Mouse (Mus musculus): ENCODE results near the gene Gm2916. TPM values are rescaled to one million over a fixed set of nuclear protein-coding genes. Genes with fewer than 3 reads are reported as not detected.
"Not testable (repeated sequence)": the region's sequence is repeated elsewhere in the genome, so short reads cannot be mapped to it uniquely, and the experiment has no call there.

Gm2916 gene
- polyA plus RNA-seq (2015; fragmentation: Nextera tagmentation; extraction: Ambion mirVana): 0.10 TPM in 1 of 2 replicates, not detected in the other

GRCm38 (mm10) chr14:3883872-3884271, at the start of gene Gm2916:
Gene Gm2916, plus strand, starts transcription at chr14:3884172.
- no CpG with 5 or more reads among the region's 1 CpGs for WGBS
- H3K4me3 ChIP-seq (replicated peaks); H3K27ac ChIP-seq; H3K9ac ChIP-seq; H3K4me2 ChIP-seq; H3K27me3 ChIP-seq (replicated peaks); ATAC-seq (ENCODE audit: insufficient read depth, low FRiP score, low read depth); H3K9me3 ChIP-seq; H3K36me3 ChIP-seq; H3K4me1 ChIP-seq: not testable (repeated sequence)

DNA sequence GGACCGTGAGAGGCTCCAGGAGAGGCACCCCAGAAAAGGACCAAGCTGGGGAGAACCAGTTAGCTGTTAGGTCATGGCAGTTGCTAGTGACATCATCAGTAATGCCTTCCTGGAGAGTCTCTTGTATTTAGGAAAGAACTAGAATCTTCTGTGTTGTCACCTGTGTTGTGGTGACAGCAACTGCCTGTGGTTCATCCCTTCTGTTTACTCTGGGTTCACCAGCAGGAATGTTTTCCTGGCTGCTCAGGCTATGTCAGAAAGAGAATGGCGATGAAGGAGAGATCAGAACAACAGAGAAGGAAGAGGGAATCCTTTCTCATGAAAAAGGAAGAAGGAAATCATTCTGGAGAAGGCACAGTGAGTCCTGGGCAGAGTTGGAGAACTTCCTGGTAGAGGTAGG, 38.0 kb upstream of the Gm2916 start, which contains the start of gene Gm3033:
Gene Gm3033, plus strand, starts transcription at position 301 of the 400 bp plus-strand sequence.
- not testable (repeated sequence) for H3K4me2 ChIP-seq; H3K9ac ChIP-seq; H3K4me3 ChIP-seq (replicated peaks); H3K36me3 ChIP-seq; ATAC-seq (ENCODE audit: insufficient read depth, low FRiP score, low read depth); H3K4me1 ChIP-seq; H3K9me3 ChIP-seq; H3K27ac ChIP-seq; H3K27me3 ChIP-seq (replicated peaks)
- no CpG with 5 or more reads among the region's 2 CpGs for WGBS

DNA sequence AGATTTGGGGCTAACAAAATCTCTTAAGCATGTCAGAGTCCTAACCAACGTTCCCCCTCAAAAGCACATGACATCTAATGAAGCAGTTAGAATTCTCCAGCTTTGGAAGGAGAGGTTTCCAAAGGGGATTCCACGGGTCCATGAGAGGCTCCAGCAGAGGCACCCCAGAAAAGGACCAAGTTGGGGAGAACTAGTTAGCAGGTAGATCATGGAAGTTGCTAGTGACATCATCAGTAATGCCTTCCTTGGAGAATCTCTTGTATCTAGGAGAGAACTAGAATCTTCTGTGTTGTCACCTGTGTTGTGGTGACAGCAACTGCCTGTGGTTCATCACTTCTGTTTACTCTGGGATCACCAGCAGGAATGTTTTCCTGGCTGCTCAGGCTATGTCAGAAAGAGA, 47.5 kb downstream of the Gm2916 start, which contains the start of gene Gm3029:
Gene Gm3029, plus strand, starts transcription at position 301 of the 400 bp plus-strand sequence.
- not testable (repeated sequence) for H3K4me3 ChIP-seq (replicated peaks); H3K4me2 ChIP-seq; H3K27ac ChIP-seq; H3K27me3 ChIP-seq (replicated peaks); ATAC-seq (ENCODE audit: insufficient read depth, low FRiP score, low read depth); H3K9ac ChIP-seq; H3K36me3 ChIP-seq; H3K4me1 ChIP-seq; H3K9me3 ChIP-seq
- 56% methylated on average over 1 of the region's 2 CpGs for WGBS

DNA sequence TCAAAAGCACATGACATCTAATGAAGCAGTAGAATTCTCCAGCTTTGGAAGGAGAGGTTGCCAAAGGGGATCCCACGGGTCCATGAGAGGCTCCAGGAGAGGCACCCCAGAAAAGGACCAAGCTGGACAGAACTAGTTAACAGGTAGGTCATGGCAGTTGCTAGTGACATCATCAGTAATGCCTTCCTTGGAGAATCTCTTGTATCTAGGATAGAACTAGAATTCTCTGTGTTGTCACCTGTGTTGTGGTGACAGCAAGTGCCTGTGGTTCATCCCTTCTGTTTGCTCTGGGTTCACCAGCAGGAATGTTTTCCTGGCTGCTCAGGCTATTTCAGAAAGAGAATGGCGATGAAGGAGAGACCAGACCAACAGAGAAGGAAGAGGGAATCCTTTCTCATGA, 79.3 kb downstream of the Gm2916 start, which contains the start of gene Gm3095:
Gene Gm3095, plus strand, starts transcription at position 301 of the 400 bp plus-strand sequence.
- ATAC-seq (ENCODE audit: insufficient read depth, low FRiP score, low read depth); H3K4me1 ChIP-seq; H3K9me3 ChIP-seq; H3K4me3 ChIP-seq (replicated peaks); H3K27me3 ChIP-seq (replicated peaks); H3K36me3 ChIP-seq; H3K9ac ChIP-seq; H3K4me2 ChIP-seq; H3K27ac ChIP-seq: not testable (repeated sequence)
- WGBS: no CpG with 5 or more reads among the region's 2 CpGs

Other genes with a start within 250 kb of the Gm2916 start
- gene Gm3012, start 249.7 kb upstream of the Gm2916 start, polyA plus RNA-seq (2015; fragmentation: Nextera tagmentation; extraction: Ambion mirVana): not detected in 2 replicates
- gene Gm3020, start 232.1 kb upstream of the Gm2916 start, polyA plus RNA-seq (2015; fragmentation: Nextera tagmentation; extraction: Ambion mirVana): 0.62 and 0.64 TPM in 2 replicates
- gene Gm3043, start 195.4 kb upstream of the Gm2916 start, polyA plus RNA-seq (2015; fragmentation: Nextera tagmentation; extraction: Ambion mirVana): not detected in 2 replicates
- 0.12 TPM in 1 of 2 replicates, not detected in the other for gene Gm3002, start 74.1 kb upstream of the Gm2916 start, polyA plus RNA-seq (2015; fragmentation: Nextera tagmentation; extraction: Ambion mirVana)
- not detected in 2 replicates for gene Gm3033, start 37.9 kb upstream of the Gm2916 start, polyA plus RNA-seq (2015; fragmentation: Nextera tagmentation; extraction: Ambion mirVana)
- gene Gm3029, start 47.6 kb downstream of the Gm2916 start, polyA plus RNA-seq (2015; fragmentation: Nextera tagmentation; extraction: Ambion mirVana): not detected in 2 replicates
- gene Gm3095, start 79.4 kb downstream of the Gm2916 start, polyA plus RNA-seq (2015; fragmentation: Nextera tagmentation; extraction: Ambion mirVana): 0.13 and 0.17 TPM in 2 replicates
- gene Gm3099, start 114.2 kb downstream of the Gm2916 start, polyA plus RNA-seq (2015; fragmentation: Nextera tagmentation; extraction: Ambion mirVana): not detected in 2 replicates
- 0.35 and 0.41 TPM in 2 replicates for gene Gm5796, start 139.8 kb downstream of the Gm2916 start, polyA plus RNA-seq (2015; fragmentation: Nextera tagmentation; extraction: Ambion mirVana)
- gene Gm3115, start 199.9 kb downstream of the Gm2916 start, polyA plus RNA-seq (2015; fragmentation: Nextera tagmentation; extraction: Ambion mirVana): not detected in 2 replicates
- gene Gm8108, start 226.4 kb downstream of the Gm2916 start, polyA plus RNA-seq (2015; fragmentation: Nextera tagmentation; extraction: Ambion mirVana): 0.71 and 0.82 TPM in 2 replicates